Mouse (Mus musculus) CH12.LX (cell line): ENCODE measurements around the gene Ugt1a6b.

ENCODE experiments used
- CTCF ChIP-seq, 2 experiments: IDR thresholded peaks in 1 of 2; conservative IDR thresholded peaks in 1 of 2; 2 replicates each; pipeline ENCODE4 v1.5.1; 2011 to 2012; ENCODE audit warnings: low read depth in 2 of 2, low read length in 2 of 2, improper control_type of control experiment in 1 of 2, inconsistent platforms in 1 of 2, mild to moderate bottlenecking in 1 of 2, moderate library complexity in 1 of 2
- ELF1 ChIP-seq: IDR thresholded peaks from 2 replicates; pipeline ENCODE4 v1.6.1; 2014; ENCODE audit warnings: low read depth, mild to moderate bottlenecking, inconsistent platforms, low read length, improper control_type of control experiment
- EP300 ChIP-seq: IDR thresholded peaks from 2 replicates; pipeline ENCODE4 v1.6.1; 2011; ENCODE audit warnings: low read length, improper control_type of control experiment
- MAX ChIP-seq: IDR thresholded peaks from 2 replicates; pipeline ENCODE4 v1.6.1; 2011; ENCODE audit warnings: low read length, improper control_type of control experiment
- POLR2A ChIP-seq: IDR thresholded peaks from 2 replicates; pipeline ENCODE4 v1.6.1; 2011; ENCODE audit warnings: low read depth, mild to moderate bottlenecking, improper control_type of control experiment, low read length
- POLR2AphosphoS2 ChIP-seq: IDR thresholded peaks from 2 replicates; pipeline ENCODE4 v1.6.1; 2011; ENCODE audit warnings: low read depth, low read length, improper control_type of control experiment
- SMC3 ChIP-seq: IDR thresholded peaks from 2 replicates; pipeline ENCODE4 v1.6.1; 2011; ENCODE audit warnings: low read depth, low read length, improper control_type of control experiment
- ZNF384 ChIP-seq: IDR thresholded peaks from 2 replicates; pipeline ENCODE4 v1.6.1; 2012; ENCODE audit warnings: low read depth, low read length, improper control_type of control experiment, inconsistent platforms

DNA sequence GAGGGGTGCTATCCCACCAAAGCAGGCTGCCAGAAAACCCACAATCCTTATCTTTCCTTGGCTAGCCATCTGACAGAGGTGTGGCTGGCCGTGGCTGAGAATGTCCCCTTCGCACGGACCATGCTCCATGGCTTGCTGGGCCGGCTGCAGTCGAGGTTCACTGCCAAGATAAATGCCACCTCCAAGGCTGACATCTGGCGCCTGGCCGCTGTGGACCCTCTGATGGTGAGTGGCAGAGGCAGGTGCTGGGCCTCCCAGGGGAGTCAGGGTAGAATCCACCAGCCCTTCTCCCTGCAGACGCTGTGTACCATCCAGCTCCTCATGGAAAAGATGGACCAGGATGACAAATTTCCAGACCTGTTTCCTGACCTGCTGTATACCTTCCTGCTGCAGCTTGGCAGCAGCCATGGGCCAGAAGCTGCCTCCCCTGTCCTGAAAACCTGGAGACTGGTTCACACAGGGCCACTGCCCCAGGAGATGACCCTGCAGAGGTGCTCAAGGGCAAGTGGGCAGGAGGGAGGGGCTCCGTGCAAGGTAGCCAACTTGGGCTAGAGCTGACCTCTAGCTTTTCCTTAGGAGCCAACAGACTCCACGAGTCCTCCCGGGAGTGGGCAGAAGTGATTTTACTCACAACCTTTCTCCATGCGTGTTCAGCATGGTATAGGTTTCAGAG lies 151.9 kb downstream of the Ugt1a6b start:
- TF ChIP-seq CTCF (conservative IDR thresholded peaks at IDR 0.05 in 1 of 2, IDR thresholded peaks at IDR 0.05 in 1 of 2; ENCODE audit: low read depth in 2 of 2, low read length in 2 of 2) = no peak
- no peak for TF ChIP-seq POLR2A
- no peak for TF ChIP-seq ZNF384
- no peak for TF ChIP-seq ELF1
- no peak for TF ChIP-seq SMC3
- TF ChIP-seq POLR2AphosphoS2 = no peak
- no peak for TF ChIP-seq EP300
- TF ChIP-seq MAX = no peak
